Mouse (Mus musculus): ENCODE results near the gene Ap1s3. TPM values are rescaled to one million over a fixed set of nuclear protein-coding genes. Genes with fewer than 3 reads are reported as not detected.

The Ap1s3 gene
- 0.38 TPM in 1 of 2 replicates, not detected in the other for polyA plus RNA-seq (2014; fragmentation: Nextera tagmentation; extraction: Ambion mirVana)

DNA sequence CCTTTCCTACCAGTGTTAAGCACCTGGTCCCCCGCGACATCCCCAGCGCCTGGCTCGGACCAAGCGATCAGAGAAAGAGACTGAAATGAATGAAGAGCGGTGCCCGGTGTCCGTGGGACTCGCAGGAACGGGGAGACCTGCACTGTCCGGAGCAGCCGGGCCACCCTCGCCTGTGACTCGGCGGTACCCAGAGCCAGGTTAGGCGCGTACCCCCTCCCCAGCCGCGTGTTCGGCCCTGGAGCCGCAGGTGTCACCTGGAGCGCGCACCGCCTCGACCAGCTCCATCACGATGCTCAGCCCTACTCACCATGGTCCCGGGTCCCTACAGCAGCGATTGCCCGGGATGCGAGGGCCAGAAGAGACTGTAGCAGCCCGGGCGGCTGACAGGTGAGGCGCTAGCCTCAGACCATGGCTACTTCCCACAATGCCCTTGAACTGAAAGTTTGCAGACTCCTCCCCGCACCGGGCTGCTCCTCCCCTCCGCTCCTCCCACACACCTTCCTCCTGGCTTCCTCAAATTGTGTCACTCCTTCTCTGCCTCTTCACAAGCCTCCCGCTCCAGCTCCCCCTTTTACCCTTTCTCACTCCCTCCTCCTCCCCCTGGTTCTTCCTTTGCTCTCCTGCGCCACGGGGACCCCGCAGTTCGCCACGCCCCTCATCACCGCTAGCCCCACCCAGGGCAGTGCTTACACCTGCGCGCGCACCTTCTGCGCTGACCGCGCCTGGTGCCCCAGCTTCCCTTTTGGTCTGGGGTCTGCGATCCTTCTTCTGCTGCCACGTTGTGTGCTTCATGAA lies at the start of gene Ap1s3:
TSS of gene Ap1s3 (minus strand) at position 430 of the 795 bp plus-strand sequence.
- Histone ChIP-seq H3K4me1 (ENCODE audit: control insufficient read depth, insufficient read depth, low read length) (peaks cover 4% of the 10 kb centered on the region), H3K36me3 (ENCODE audit: control insufficient read depth, insufficient read depth, low read length) (no peaks in the 10 kb centered on the region), H3K4me2 (ENCODE audit: low read length) (peak within 1 kb of the TSS; percentile 98), H3K27me3 (ENCODE audit: control insufficient read depth, insufficient read depth, low read length) (peaks cover 25% of the 10 kb centered on the region), H3K4me3 (replicated peaks; ENCODE audit: low read depth, low read length) (peak within 1 kb of the TSS; percentile 63), H3K9ac (replicated peaks; ENCODE audit: low read length) (peak within 1 kb of the TSS; percentile 47; the same call in 1 of the 2 replicates), H3K27ac (replicated peaks; ENCODE audit: low read depth, low read length) (no peak within 1 kb of the TSS), H3K9me3 (ENCODE audit: control insufficient read depth, low read length) (no peaks in the 10 kb centered on the region)
- peak; percentile 81 for ATAC-seq (ENCODE audit: low FRiP score, low TSS enrichment)
- DNase-seq: peak; percentile 72
- WGBS: under 1% methylated on average over 50 of the region's 51 CpGs

DNA sequence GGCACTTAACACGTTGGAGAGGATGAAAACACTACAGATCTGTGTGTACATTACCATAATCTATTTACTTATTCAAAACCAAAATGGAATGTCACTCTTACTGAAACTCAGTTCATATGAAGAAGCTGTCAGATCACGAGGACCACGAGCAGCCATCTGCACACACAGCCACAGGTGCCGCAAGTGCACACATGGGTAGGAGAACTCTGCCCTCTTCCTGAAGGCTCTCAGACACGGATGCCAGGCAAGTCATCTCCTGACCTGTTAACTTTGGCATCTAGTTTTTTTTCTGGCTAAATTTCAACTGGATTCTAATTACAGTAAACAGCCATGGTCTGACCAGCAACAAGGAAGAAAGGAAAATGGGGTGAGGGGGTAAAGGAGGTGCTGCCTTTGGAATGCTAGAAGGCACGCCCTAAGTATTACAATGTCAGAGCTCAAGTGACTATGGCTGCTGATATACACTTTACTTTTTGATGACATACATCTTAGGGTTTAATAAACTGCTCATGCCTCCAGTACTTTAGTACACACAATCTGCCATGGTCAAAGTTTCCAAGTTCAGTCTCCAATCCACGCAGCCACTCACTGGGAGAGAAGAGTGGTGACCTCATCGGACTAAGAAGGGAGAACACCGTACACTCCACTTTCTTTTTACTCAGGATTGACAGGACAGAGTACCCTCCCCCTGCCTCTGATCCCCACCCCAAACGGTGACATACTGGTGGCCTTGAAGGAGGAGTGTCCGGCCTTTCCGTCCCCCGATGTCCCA lies 42.6 kb upstream of the Ap1s3 start:
- Histone ChIP-seq H3K9me3 (ENCODE audit: control insufficient read depth, low read length) (no peaks in the 10 kb centered on the region), H3K9ac (replicated peaks; ENCODE audit: low read length) (no peak overlapping the region), H3K27ac (replicated peaks; ENCODE audit: low read depth, low read length) (no peak overlapping the region), H3K4me2 (ENCODE audit: low read length) (no peak overlapping the region), H3K4me1 (ENCODE audit: control insufficient read depth, insufficient read depth, low read length) (no peaks in the 10 kb centered on the region; the same call in 1 of the 2 replicates), H3K27me3 (ENCODE audit: control insufficient read depth, insufficient read depth, low read length) (no peaks in the 10 kb centered on the region), H3K4me3 (replicated peaks; ENCODE audit: low read depth, low read length) (no peak overlapping the region), H3K36me3 (ENCODE audit: control insufficient read depth, insufficient read depth, low read length) (peaks cover 29% of the 10 kb centered on the region)
- no peak for ATAC-seq (ENCODE audit: low FRiP score, low TSS enrichment)
- 89% methylated on average over 13 of the region's 13 CpGs for WGBS
- no peak for DNase-seq

DNA sequence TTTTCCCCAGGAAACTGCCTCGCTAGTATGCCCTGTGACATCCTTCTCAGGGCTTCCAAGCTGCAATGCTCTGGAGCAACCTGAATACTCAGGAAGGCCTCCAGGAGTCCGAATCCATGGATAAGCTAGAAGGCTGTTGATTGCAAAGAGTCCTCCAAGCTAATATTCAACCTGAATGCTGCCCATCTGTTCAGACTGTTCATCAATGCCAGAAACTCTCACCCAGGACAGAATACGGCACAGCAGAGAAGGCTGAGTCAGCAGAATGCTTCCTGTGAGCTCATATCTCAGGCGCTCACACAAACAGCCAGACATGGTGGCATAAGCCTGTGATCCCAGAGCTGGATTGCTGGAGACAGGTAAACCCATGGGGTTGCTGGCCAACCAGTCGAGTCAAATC lies 41.3 kb upstream of the Ap1s3 start:
- Histone ChIP-seq H3K9ac (replicated peaks; ENCODE audit: low read length) (no peak overlapping the region), H3K9me3 (ENCODE audit: control insufficient read depth, low read length) (no peaks in the 10 kb centered on the region), H3K27me3 (ENCODE audit: control insufficient read depth, insufficient read depth, low read length) (no peaks in the 10 kb centered on the region), H3K4me3 (replicated peaks; ENCODE audit: low read depth, low read length) (no peak overlapping the region), H3K4me2 (ENCODE audit: low read length) (no peak overlapping the region), H3K4me1 (ENCODE audit: control insufficient read depth, insufficient read depth, low read length) (no peaks in the 10 kb centered on the region; the same call in 1 of the 2 replicates), H3K36me3 (ENCODE audit: control insufficient read depth, insufficient read depth, low read length) (peaks cover 36% of the 10 kb centered on the region), H3K27ac (replicated peaks; ENCODE audit: low read depth, low read length) (no peak overlapping the region)
- ATAC-seq (ENCODE audit: low FRiP score, low TSS enrichment): no peak
- 91% methylated on average over 5 of the region's 5 CpGs for WGBS
- no peak for DNase-seq

DNA sequence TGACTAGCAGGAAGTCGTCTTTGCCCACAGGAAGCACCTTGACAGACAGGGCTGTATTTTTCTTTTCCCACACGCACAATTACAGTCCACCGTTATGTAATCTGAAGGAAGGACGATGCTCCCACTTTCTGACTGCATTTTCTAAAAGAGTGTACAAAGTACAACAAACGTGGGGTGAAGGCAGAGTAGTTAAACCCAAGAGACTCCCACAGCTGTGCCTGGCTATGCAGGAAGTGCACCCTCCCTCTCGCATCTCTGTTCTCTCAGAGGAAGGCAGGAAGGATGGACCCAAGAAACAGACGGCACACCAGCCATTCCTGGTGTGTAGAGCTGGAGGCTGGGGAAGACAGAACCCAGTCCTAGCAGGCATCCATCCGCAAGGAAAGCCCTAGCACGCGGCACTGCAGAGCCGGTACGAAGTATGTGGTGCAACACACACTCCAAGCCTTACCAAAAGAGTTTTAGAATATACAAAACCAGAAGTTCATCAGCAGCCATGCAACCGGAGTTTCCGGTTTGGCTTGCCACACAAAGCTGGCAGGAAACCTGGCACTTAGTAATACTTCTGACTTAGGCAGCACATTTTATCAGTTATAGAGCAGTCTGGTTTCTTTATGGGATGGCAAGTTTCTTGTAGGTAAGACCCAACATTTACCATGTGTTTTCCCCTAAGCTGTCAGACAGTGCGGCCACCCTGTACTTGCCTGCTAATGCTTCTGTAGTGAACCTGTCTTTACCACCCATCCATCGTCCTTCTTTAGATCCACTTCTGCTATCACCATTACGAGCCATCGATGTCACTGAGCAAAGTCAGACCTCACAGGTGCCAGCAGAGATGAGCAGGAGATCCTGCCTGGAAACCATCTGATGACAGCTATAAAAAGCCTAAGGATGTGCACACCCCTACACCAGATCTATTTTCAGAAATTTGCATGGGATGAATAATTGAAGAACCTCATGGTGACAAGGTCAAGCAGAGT lies 39.7 kb upstream of the Ap1s3 start:
- Histone ChIP-seq H3K9me3 (ENCODE audit: control insufficient read depth, low read length) (no peaks in the 10 kb centered on the region), H3K4me2 (ENCODE audit: low read length) (no peak overlapping the region), H3K27me3 (ENCODE audit: control insufficient read depth, insufficient read depth, low read length) (no peaks in the 10 kb centered on the region), H3K4me3 (replicated peaks; ENCODE audit: low read depth, low read length) (no peak overlapping the region), H3K27ac (replicated peaks; ENCODE audit: low read depth, low read length) (no peak overlapping the region; the same call in 1 of the 2 replicates), H3K9ac (replicated peaks; ENCODE audit: low read length) (no peak overlapping the region), H3K4me1 (ENCODE audit: control insufficient read depth, insufficient read depth, low read length) (no peaks in the 10 kb centered on the region; the same call in 1 of the 2 replicates), H3K36me3 (ENCODE audit: control insufficient read depth, insufficient read depth, low read length) (peaks cover 48% of the 10 kb centered on the region)
- 90% methylated on average over 18 of the region's 18 CpGs for WGBS
- ATAC-seq (ENCODE audit: low FRiP score, low TSS enrichment) (no peak), DNase-seq (no peak)

DNA sequence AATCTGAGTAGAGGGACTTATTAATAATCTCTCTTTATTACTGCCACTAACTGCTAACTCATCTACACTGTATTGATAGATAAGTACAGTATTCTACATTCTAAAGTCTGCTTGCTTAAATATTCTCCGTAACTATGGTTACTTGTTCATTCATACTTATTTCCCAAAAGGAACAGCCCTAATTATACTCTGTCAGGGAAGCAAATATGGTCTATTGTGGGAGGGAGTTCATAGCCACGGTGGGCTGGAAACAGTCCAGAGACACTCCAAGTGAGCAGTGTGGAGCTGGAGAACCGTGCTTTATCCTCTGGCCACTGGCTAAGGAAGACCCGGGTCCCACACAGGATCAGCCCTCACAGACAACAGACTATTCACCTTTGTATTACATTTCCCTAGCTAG lies 38.9 kb upstream of the Ap1s3 start:
- 61% methylated on average over 4 of the region's 4 CpGs for WGBS
- ATAC-seq (ENCODE audit: low FRiP score, low TSS enrichment): no peak
- Histone ChIP-seq H3K27me3 (ENCODE audit: control insufficient read depth, insufficient read depth, low read length) (no peaks in the 10 kb centered on the region), H3K4me3 (replicated peaks; ENCODE audit: low read depth, low read length) (no peak overlapping the region), H3K27ac (replicated peaks; ENCODE audit: low read depth, low read length) (no peak overlapping the region; the same call in 1 of the 2 replicates), H3K9ac (replicated peaks; ENCODE audit: low read length) (no peak overlapping the region), H3K9me3 (ENCODE audit: control insufficient read depth, low read length) (no peaks in the 10 kb centered on the region), H3K36me3 (ENCODE audit: control insufficient read depth, insufficient read depth, low read length) (peaks cover 51% of the 10 kb centered on the region), H3K4me2 (ENCODE audit: low read length) (no peak overlapping the region), H3K4me1 (ENCODE audit: control insufficient read depth, insufficient read depth, low read length) (no peaks in the 10 kb centered on the region; the same call in 1 of the 2 replicates)
- peak; percentile 20 for DNase-seq

DNA sequence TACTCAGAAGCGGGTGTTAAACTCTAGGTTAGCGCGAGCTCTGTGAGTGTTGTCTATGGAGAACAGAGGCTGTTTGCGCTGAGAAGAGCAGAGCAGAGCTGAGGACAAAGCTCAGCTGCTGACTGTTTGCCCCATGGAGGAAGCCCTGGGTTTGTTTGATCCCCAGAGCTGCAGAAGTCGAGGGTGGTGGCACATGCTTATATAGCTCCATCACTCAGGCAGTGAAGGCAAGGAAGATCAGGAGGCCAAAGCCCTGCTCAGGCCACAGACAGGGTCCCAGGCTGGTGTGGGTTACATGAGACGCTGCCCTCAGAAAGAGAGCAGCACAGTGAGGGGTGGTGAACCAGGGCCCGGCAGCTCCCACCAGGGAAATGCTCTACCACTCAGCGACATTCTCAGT lies 38.4 kb upstream of the Ap1s3 start:
- Histone ChIP-seq H3K9me3 (ENCODE audit: control insufficient read depth, low read length) (no peaks in the 10 kb centered on the region), H3K36me3 (ENCODE audit: control insufficient read depth, insufficient read depth, low read length) (peaks cover 54% of the 10 kb centered on the region), H3K4me1 (ENCODE audit: control insufficient read depth, insufficient read depth, low read length) (no peaks in the 10 kb centered on the region; the same call in 1 of the 2 replicates), H3K4me3 (replicated peaks; ENCODE audit: low read depth, low read length) (no peak overlapping the region), H3K4me2 (ENCODE audit: low read length) (no peak overlapping the region), H3K27ac (replicated peaks; ENCODE audit: low read depth, low read length) (no peak overlapping the region), H3K27me3 (ENCODE audit: control insufficient read depth, insufficient read depth, low read length) (no peaks in the 10 kb centered on the region), H3K9ac (replicated peaks; ENCODE audit: low read length) (no peak overlapping the region)
- ATAC-seq (ENCODE audit: low FRiP score, low TSS enrichment) (no peak), DNase-seq (no peak)
- WGBS: 79% methylated on average over 8 of the region's 8 CpGs

DNA sequence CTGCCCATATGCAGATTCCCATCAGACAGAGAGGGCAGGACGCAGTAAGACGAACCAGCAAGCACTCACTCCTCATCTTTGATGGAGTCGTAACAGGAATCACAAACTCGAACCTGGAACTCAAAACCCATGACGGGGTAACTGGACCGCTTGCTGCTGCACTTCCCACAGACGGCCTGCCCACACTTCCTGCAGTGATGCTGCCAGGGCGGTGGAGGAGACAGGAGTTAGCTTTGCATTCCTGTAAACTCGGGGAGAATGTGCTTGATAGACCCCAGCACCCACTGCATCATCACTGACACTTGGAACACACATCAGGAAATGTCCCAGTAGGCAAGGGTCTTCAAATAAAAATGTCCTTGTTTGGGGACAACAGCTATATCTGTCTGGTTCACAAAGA lies 35.6 kb upstream of the Ap1s3 start:
- 92% methylated on average over 9 of the region's 9 CpGs for WGBS
- no peak overlapping the region for H3K9ac ChIP-seq (replicated peaks; ENCODE audit: low read length)

DNA sequence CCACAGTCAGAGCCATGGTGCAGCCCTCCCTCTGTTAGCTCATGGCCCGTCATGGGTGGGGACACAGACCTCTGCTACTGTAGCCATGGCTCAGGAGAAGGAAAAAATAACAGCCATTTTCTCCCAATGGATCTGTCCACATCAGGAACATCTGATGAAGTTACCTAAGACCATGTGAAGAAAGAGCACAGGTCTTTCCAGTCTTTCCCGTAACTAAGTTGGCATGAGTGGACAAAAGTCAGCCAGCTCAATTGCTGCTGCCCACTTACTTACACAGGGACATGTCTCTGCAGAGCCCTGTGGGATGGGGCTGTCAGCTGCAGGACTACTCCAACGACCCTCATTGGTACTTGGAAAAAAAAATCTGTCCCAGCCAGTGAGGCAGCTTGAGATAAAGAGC lies 34.9 kb upstream of the Ap1s3 start:
- Histone ChIP-seq H3K27ac (replicated peaks; ENCODE audit: low read depth, low read length) (no peak overlapping the region), H3K4me1 (ENCODE audit: control insufficient read depth, insufficient read depth, low read length) (no peaks in the 10 kb centered on the region; the same call in 1 of the 2 replicates), H3K4me3 (replicated peaks; ENCODE audit: low read depth, low read length) (no peak overlapping the region), H3K27me3 (ENCODE audit: control insufficient read depth, insufficient read depth, low read length) (no peaks in the 10 kb centered on the region), H3K4me2 (ENCODE audit: low read length) (no peak overlapping the region), H3K9me3 (ENCODE audit: control insufficient read depth, low read length) (no peaks in the 10 kb centered on the region), H3K36me3 (ENCODE audit: control insufficient read depth, insufficient read depth, low read length) (peaks cover 49% of the 10 kb centered on the region), H3K9ac (replicated peaks; ENCODE audit: low read length) (no peak overlapping the region)
- ATAC-seq (ENCODE audit: low FRiP score, low TSS enrichment) (no peak), DNase-seq (no peak)
- WGBS: 87% methylated on average over 3 of the region's 3 CpGs

More for the DNA sequence above, 35.6 kb upstream of the Ap1s3 start:
- H3K4me3 ChIP-seq (replicated peaks; ENCODE audit: low read depth, low read length): no peak overlapping the region
- no peak overlapping the region for H3K27ac ChIP-seq (replicated peaks; ENCODE audit: low read depth, low read length)
- peaks cover 49% of the 10 kb centered on the region for H3K36me3 ChIP-seq (ENCODE audit: control insufficient read depth, insufficient read depth, low read length)
- H3K9me3 ChIP-seq (ENCODE audit: control insufficient read depth, low read length): no peaks in the 10 kb centered on the region
- no peak for ATAC-seq (ENCODE audit: low FRiP score, low TSS enrichment)
- no peaks in the 10 kb centered on the region for H3K27me3 ChIP-seq (ENCODE audit: control insufficient read depth, insufficient read depth, low read length)
- H3K4me2 ChIP-seq (ENCODE audit: low read length): no peak overlapping the region
- no peak for DNase-seq
- no peaks in the 10 kb centered on the region; the same call in 1 of the 2 replicates for H3K4me1 ChIP-seq (ENCODE audit: control insufficient read depth, insufficient read depth, low read length)
